Mouse (Mus musculus): Measurements from ENCODE around the gene Col4a2.

DNA sequence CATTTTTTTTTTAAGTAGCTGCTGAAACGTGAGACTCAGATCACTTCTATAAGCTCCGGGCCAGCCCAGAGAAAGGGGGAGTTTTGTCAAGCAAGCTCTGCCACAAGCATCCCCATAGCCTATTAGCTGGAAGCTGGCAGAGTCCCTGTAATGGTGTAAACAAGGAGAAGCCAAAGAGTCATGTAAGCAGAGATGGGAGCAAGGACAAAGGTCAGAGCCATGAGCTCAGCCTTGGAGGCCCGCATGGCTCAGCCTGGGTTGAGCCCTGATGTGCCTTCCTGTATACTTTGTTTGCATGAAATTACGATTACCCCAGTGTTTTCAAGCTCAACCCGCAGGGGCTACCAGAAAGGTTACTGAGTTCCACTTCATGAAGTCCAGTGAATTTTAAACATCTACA, 146.4 kb downstream of the Col4a2 start:
- TF ChIP-seq CTCF (IDR thresholded peaks at IDR 0.05; ENCODE audit: low read depth) (no peak), EP300 (optimal IDR thresholded peaks at IDR 0.05) (no peak)
